Mouse (Mus musculus): ENCODE data around the gene Gm1604a. TPM values are rescaled to one million over a fixed set of nuclear protein-coding genes. Genes with fewer than 3 reads are reported as not detected.
"Not testable (repeated sequence)": the region's sequence is repeated elsewhere in the genome, so short reads cannot be mapped to it uniquely, and the experiment has no call there.

The Gm1604a gene
- total and polyA plus RNA-seq, 2 experiments from 2014 or later, result 0.56 TPM; not detected in 1

- WGBS, result 89% methylated on average over 4 of the region's 8 CpGs
- not testable (repeated sequence) for H3K9ac ChIP-seq (replicated peaks; ENCODE audit: low read length, poor library complexity, severe bottlenecking); H3K27me3 ChIP-seq (ENCODE audit: insufficient read depth, low read length); ATAC-seq (ENCODE audit: low FRiP score); H3K27ac ChIP-seq (ENCODE audit: low read depth, low read length); H3K4me3 ChIP-seq (ENCODE audit: low read depth, low read length); H3K9me3 ChIP-seq (ENCODE audit: low read length); H3K36me3 ChIP-seq (ENCODE audit: insufficient read depth, low read length); H3K4me1 ChIP-seq (ENCODE audit: insufficient read depth, low read length); H3K4me2 ChIP-seq (ENCODE audit: low read depth, low read length, poor library complexity, severe bottlenecking); DNase-seq (ENCODE audit: low spot score)
Measured at GRCm38 (mm10) chr17:7116265-7116664, 90.9 kb downstream of the Gm1604a start.

DNA sequence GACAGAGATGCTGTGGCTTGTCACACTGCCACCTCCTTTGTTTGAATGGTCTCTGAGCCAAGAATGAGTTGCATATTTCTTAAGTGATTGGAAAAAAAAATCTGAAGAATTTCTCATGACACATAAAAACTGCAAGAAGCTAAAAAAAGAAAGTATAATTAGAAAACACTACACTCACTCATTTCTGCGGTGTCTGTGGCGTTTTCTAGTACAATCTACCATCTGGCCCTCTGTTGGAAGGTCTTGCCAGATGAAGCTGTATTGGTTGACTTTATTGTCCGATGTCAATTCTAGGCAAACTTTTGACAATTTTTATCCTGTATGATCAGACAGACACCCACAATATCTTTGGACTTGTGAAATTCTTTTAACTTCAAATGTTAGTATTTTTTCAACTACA, 95.5 kb downstream of the Gm1604a start:
- H3K4me1 ChIP-seq (ENCODE audit: insufficient read depth, low read length); H3K27me3 ChIP-seq (ENCODE audit: insufficient read depth, low read length); H3K36me3 ChIP-seq (ENCODE audit: insufficient read depth, low read length); H3K9me3 ChIP-seq (ENCODE audit: low read length); H3K4me3 ChIP-seq (ENCODE audit: low read depth, low read length); H3K27ac ChIP-seq (ENCODE audit: low read depth, low read length); ATAC-seq (ENCODE audit: low FRiP score); H3K9ac ChIP-seq (replicated peaks; ENCODE audit: low read length, poor library complexity, severe bottlenecking); DNase-seq (ENCODE audit: low spot score); H3K4me2 ChIP-seq (ENCODE audit: low read depth, low read length, poor library complexity, severe bottlenecking): not testable (repeated sequence)
- 93% methylated on average over 3 of the region's 3 CpGs for WGBS

- H3K36me3 ChIP-seq (ENCODE audit: insufficient read depth, low read length); DNase-seq (ENCODE audit: low spot score); H3K27me3 ChIP-seq (ENCODE audit: insufficient read depth, low read length); H3K4me1 ChIP-seq (ENCODE audit: insufficient read depth, low read length); H3K9me3 ChIP-seq (ENCODE audit: low read length); H3K4me3 ChIP-seq (ENCODE audit: low read depth, low read length); H3K9ac ChIP-seq (replicated peaks; ENCODE audit: low read length, poor library complexity, severe bottlenecking); H3K4me2 ChIP-seq (ENCODE audit: low read depth, low read length, poor library complexity, severe bottlenecking); H3K27ac ChIP-seq (ENCODE audit: low read depth, low read length); ATAC-seq (ENCODE audit: low FRiP score): not testable (repeated sequence)
- WGBS, result 88% methylated on average over 11 of the region's 11 CpGs
Measured at GRCm38 (mm10) chr17:7122554-7122953, 97.2 kb downstream of the Gm1604a start.

DNA sequence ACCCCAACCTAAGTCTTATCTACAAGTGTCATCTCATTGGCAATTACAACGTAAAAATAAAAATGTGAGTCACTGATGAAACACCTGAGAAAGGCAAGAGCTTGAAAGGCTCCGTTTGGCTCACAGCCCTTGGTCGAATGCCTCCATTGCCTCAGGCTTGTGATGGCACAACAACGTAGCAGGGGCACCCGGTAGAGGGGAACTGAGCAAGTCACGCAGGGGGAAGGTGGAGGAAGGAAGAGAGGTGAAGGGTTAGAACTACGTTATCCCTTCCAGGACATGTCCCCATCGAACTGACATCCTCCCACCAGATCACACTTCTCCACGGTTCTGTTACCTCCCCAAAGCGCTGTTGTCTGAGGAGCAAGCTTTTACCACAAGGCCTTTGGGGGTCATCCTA, 101.1 kb downstream of the Gm1604a start:
- not testable (repeated sequence) for DNase-seq (ENCODE audit: low spot score)

GRCm38 (mm10) chr17:7134002-7134401, 108.6 kb downstream of the Gm1604a start:
- WGBS, result no CpG with 5 or more reads among the region's 7 CpGs
- H3K27ac ChIP-seq (ENCODE audit: low read depth, low read length); H3K4me3 ChIP-seq (ENCODE audit: low read depth, low read length); H3K4me2 ChIP-seq (ENCODE audit: low read depth, low read length, poor library complexity, severe bottlenecking); H3K4me1 ChIP-seq (ENCODE audit: insufficient read depth, low read length); H3K9ac ChIP-seq (replicated peaks; ENCODE audit: low read length, poor library complexity, severe bottlenecking); DNase-seq (ENCODE audit: low spot score); ATAC-seq (ENCODE audit: low FRiP score); H3K36me3 ChIP-seq (ENCODE audit: insufficient read depth, low read length); H3K27me3 ChIP-seq (ENCODE audit: insufficient read depth, low read length); H3K9me3 ChIP-seq (ENCODE audit: low read length): not testable (repeated sequence)

More for the DNA sequence above, 101.1 kb downstream of the Gm1604a start:
- not testable (repeated sequence) for H3K4me1 ChIP-seq (ENCODE audit: insufficient read depth, low read length); H3K27me3 ChIP-seq (ENCODE audit: insufficient read depth, low read length); H3K9me3 ChIP-seq (ENCODE audit: low read length); H3K4me3 ChIP-seq (ENCODE audit: low read depth, low read length); H3K9ac ChIP-seq (replicated peaks; ENCODE audit: low read length, poor library complexity, severe bottlenecking); H3K4me2 ChIP-seq (ENCODE audit: low read depth, low read length, poor library complexity, severe bottlenecking); ATAC-seq (ENCODE audit: low FRiP score); H3K27ac ChIP-seq (ENCODE audit: low read depth, low read length); H3K36me3 ChIP-seq (ENCODE audit: insufficient read depth, low read length)
- whole genome bisulfite sequencing, result 90% methylated on average over 6 of the region's 10 CpGs

GRCm38 (mm10) chr17:7135277-7135676, 109.9 kb downstream of the Gm1604a start:
- H3K4me2 ChIP-seq (ENCODE audit: low read depth, low read length, poor library complexity, severe bottlenecking); H3K4me3 ChIP-seq (ENCODE audit: low read depth, low read length); H3K27me3 ChIP-seq (ENCODE audit: insufficient read depth, low read length); DNase-seq (ENCODE audit: low spot score); H3K9ac ChIP-seq (replicated peaks; ENCODE audit: low read length, poor library complexity, severe bottlenecking); H3K4me1 ChIP-seq (ENCODE audit: insufficient read depth, low read length); H3K36me3 ChIP-seq (ENCODE audit: insufficient read depth, low read length); H3K9me3 ChIP-seq (ENCODE audit: low read length); ATAC-seq (ENCODE audit: low FRiP score); H3K27ac ChIP-seq (ENCODE audit: low read depth, low read length): not testable (repeated sequence)
- WGBS, result 89% methylated on average over 7 of the region's 8 CpGs

Other genes starting within 250 kb of the Gm1604a start
- gene Ezr, start 242.8 kb upstream of the Gm1604a start, total RNA-seq (2014; rRNA removed), result 19.5 and 33.8 TPM in 2 replicates
- gene Ezr, start 242.8 kb upstream of the Gm1604a start, polyA plus RNA-seq (2015; fragmentation: Nextera tagmentation; extraction: Ambion mirVana), result 27.3 and 28.5 TPM in 2 replicates
- gene Rsph3b, start 76.9 kb upstream of the Gm1604a start, total RNA-seq (2014; rRNA removed), result 28.3 and 28.9 TPM in 2 replicates
- gene Rsph3b, start 76.9 kb upstream of the Gm1604a start, polyA plus RNA-seq (2015; fragmentation: Nextera tagmentation; extraction: Ambion mirVana), result 59.7 and 64.4 TPM in 2 replicates
- gene Tagap1, start 64.4 kb upstream of the Gm1604a start, total RNA-seq (2014; rRNA removed), result 35.8 and 42.5 TPM in 2 replicates
- 57.0 and 58.5 TPM in 2 replicates for gene Tagap1, start 64.4 kb upstream of the Gm1604a start, polyA plus RNA-seq (2015; fragmentation: Nextera tagmentation; extraction: Ambion mirVana)
- 12.6 and 21.9 TPM in 2 replicates for gene Rnaset2b, start 54.9 kb upstream of the Gm1604a start, total RNA-seq (2014; rRNA removed)
- 79.6 and 83.9 TPM in 2 replicates for gene Rnaset2b, start 54.9 kb upstream of the Gm1604a start, polyA plus RNA-seq (2015; fragmentation: Nextera tagmentation; extraction: Ambion mirVana)
- gene Gm49721, start 46.7 kb upstream of the Gm1604a start, total RNA-seq (2014; rRNA removed), result 0.42 and 4.6 TPM in 2 replicates
- gene Gm49721, start 46.7 kb upstream of the Gm1604a start, polyA plus RNA-seq (2015; fragmentation: Nextera tagmentation; extraction: Ambion mirVana), result 0.22 and 0.53 TPM in 2 replicates
- 33.2 and 34.2 TPM in 2 replicates for gene Rps6ka2, start 144.5 kb downstream of the Gm1604a start, total RNA-seq (2014; rRNA removed)
- gene Rps6ka2, start 144.5 kb downstream of the Gm1604a start, polyA plus RNA-seq (2015; fragmentation: Nextera tagmentation; extraction: Ambion mirVana), result 14.7 and 16.8 TPM in 2 replicates

All from midbrain, postnatal 0 days (tissue).